Mouse (Mus musculus): ENCODE results near the gene Slco4a1. TPM values are rescaled to one million over a fixed set of nuclear protein-coding genes. Genes with fewer than 3 reads are reported as not detected.
A peak's percentile ranks its signal among the peaks of the same experiment; 100 is the strongest.

Gene Slco4a1
- polyA plus RNA-seq, 1 experiment from 2014 or later: 0.90 TPM

- H3K27me3 ChIP-seq: no peaks in the 10 kb centered on the region
- no peak overlapping the region for H3K27ac ChIP-seq
- ATAC-seq (ENCODE audit: low FRiP score, low read depth): peak; percentile 45; the same call in 1 of the 2 replicates
- no peaks in the 10 kb centered on the region for H3K9me3 ChIP-seq
- H3K9ac ChIP-seq: 0 out of 2 replicates have a peak overlapping the region, but pooled peaks have one; percentile 19
- peaks cover 44% of the 10 kb centered on the region for H3K4me1 ChIP-seq
- 54% methylated on average over 10 of the region's 10 CpGs for WGBS
- H3K36me3 ChIP-seq: no peaks in the 10 kb centered on the region
- no peak overlapping the region for H3K4me2 ChIP-seq (replicated peaks)
- H3K4me3 ChIP-seq: no peak overlapping the region
Measured at GRCm38 (mm10) chr2:180432751-180433150, 23.3 kb upstream of the Slco4a1 start.

- peak; percentile 31 for ATAC-seq (ENCODE audit: low FRiP score, low read depth)
Measured at GRCm38 (mm10) chr2:180433350-180433749, 22.7 kb upstream of the Slco4a1 start.

GRCm38 (mm10) chr2:180435341-180435926 lies 20.6 kb upstream of the Slco4a1 start:
- Histone ChIP-seq H3K36me3 (no peaks in the 10 kb centered on the region), H3K9ac (no peak overlapping the region), H3K27me3 (no peaks in the 10 kb centered on the region), H3K4me2 (replicated peaks) (no peak overlapping the region), H3K9me3 (no peaks in the 10 kb centered on the region), H3K27ac (no peak overlapping the region), H3K4me3 (no peak overlapping the region), H3K4me1 (peaks cover 45% of the 10 kb centered on the region)
- no peak for ATAC-seq (ENCODE audit: low FRiP score, low read depth)
- 55% methylated on average over 4 of the region's 4 CpGs for WGBS

More at GRCm38 (mm10) chr2:180433350-180433749, 22.7 kb upstream of the Slco4a1 start:
- Histone ChIP-seq H3K27me3 (no peaks in the 10 kb centered on the region), H3K4me3 (no peak overlapping the region), H3K4me1 (peaks cover 44% of the 10 kb centered on the region), H3K27ac (peak overlapping the region; percentile 39; the same call in 1 of the 2 replicates), H3K36me3 (no peaks in the 10 kb centered on the region), H3K9me3 (no peaks in the 10 kb centered on the region), H3K4me2 (replicated peaks) (no peak overlapping the region), H3K9ac (0 out of 2 replicates have a peak overlapping the region, but pooled peaks have one; percentile 8)
- 43% methylated on average over 7 of the region's 7 CpGs for WGBS

- Histone ChIP-seq H3K4me1 (peaks cover 61% of the 10 kb centered on the region), H3K36me3 (no peaks in the 10 kb centered on the region), H3K9ac (no peak overlapping the region), H3K4me2 (replicated peaks) (no peak overlapping the region), H3K9me3 (no peaks in the 10 kb centered on the region), H3K4me3 (no peak overlapping the region), H3K27ac (no peak overlapping the region), H3K27me3 (no peaks in the 10 kb centered on the region)
- no peak for ATAC-seq (ENCODE audit: low FRiP score, low read depth)
- 75% methylated on average over 5 of the region's 5 CpGs for WGBS
Measured at GRCm38 (mm10) chr2:180437149-180437864, 18.7 kb upstream of the Slco4a1 start.

- Histone ChIP-seq H3K36me3 (no peaks in the 10 kb centered on the region), H3K9ac (no peak overlapping the region)
- 75% methylated on average over 3 of the region's 3 CpGs for WGBS
Measured at GRCm38 (mm10) chr2:180439791-180440190, 16.3 kb upstream of the Slco4a1 start.

GRCm38 (mm10) chr2:180440596-180441332 lies 15.3 kb upstream of the Slco4a1 start:
- Histone ChIP-seq H3K9me3 (no peaks in the 10 kb centered on the region), H3K4me2 (replicated peaks) (no peak overlapping the region; the same call in 1 of the 2 replicates), H3K4me1 (peaks cover 52% of the 10 kb centered on the region), H3K9ac (no peak overlapping the region), H3K27ac (0 out of 2 replicates have a peak overlapping the region, but pooled peaks have one; percentile 22), H3K36me3 (no peaks in the 10 kb centered on the region), H3K27me3 (no peaks in the 10 kb centered on the region), H3K4me3 (no peak overlapping the region)
- ATAC-seq (ENCODE audit: low FRiP score, low read depth): no peak; the same call in 1 of the 2 replicates
- WGBS: 32% methylated on average over 9 of the region's 9 CpGs

More at GRCm38 (mm10) chr2:180439791-180440190, 16.3 kb upstream of the Slco4a1 start:
- no peak overlapping the region for H3K4me3 ChIP-seq
- H3K4me2 ChIP-seq (replicated peaks): no peak overlapping the region
- no peak overlapping the region for H3K27ac ChIP-seq
- H3K9me3 ChIP-seq: no peaks in the 10 kb centered on the region
- no peak for ATAC-seq (ENCODE audit: low FRiP score, low read depth)
- no peaks in the 10 kb centered on the region for H3K27me3 ChIP-seq
- H3K4me1 ChIP-seq: peaks cover 60% of the 10 kb centered on the region

- H3K9ac ChIP-seq: no peak overlapping the region
- no peak overlapping the region for H3K27ac ChIP-seq
- no peaks in the 10 kb centered on the region for H3K36me3 ChIP-seq
- 0 out of 2 replicates have a peak, but pooled peaks cover 4% of the 10 kb centered on the region for H3K27me3 ChIP-seq
- no peak overlapping the region for H3K4me2 ChIP-seq (replicated peaks)
- H3K4me1 ChIP-seq: peaks cover 41% of the 10 kb centered on the region
- H3K4me3 ChIP-seq: no peak overlapping the region
- WGBS: 62% methylated on average over 5 of the region's 5 CpGs
- no peak for ATAC-seq (ENCODE audit: low FRiP score, low read depth)
- no peaks in the 10 kb centered on the region for H3K9me3 ChIP-seq
Measured at GRCm38 (mm10) chr2:180442061-180442460, 14.0 kb upstream of the Slco4a1 start.

DNA sequence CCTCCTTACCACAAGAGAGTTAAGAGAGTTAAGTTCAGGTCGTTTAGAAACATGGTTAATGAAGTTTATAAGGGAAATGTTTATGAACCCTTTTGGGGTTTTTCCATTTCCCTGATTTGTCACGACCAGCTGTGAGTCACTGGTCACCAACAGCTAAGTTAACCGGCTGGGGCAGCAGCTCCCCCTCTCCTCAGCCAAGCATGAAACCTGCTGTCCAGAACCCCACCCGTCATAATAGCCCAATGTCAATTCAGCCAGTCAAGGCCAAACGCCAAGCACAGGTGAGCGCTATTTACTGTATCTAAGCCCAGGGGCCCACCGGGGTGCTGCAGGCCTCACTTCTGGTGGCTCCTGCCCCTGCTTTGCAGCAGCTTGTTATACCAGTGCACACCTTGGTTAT lies 12.2 kb upstream of the Slco4a1 start:
- WGBS: 40% methylated on average over 7 of the region's 7 CpGs
- 0 out of 2 replicates have a peak, but pooled peaks cover 4% of the 10 kb centered on the region for H3K27me3 ChIP-seq
- H3K4me2 ChIP-seq (replicated peaks): no peak overlapping the region
- no peak overlapping the region for H3K4me3 ChIP-seq
- no peaks in the 10 kb centered on the region for H3K36me3 ChIP-seq
- no peak overlapping the region; the same call in 1 of the 2 replicates for H3K27ac ChIP-seq
- ATAC-seq (ENCODE audit: low FRiP score, low read depth): no peak
- no peak overlapping the region for H3K9ac ChIP-seq
- H3K4me1 ChIP-seq: peaks cover 39% of the 10 kb centered on the region
- no peaks in the 10 kb centered on the region for H3K9me3 ChIP-seq

- no peaks in the 10 kb centered on the region for H3K36me3 ChIP-seq
- no peaks in the 10 kb centered on the region for H3K9me3 ChIP-seq
- no peak overlapping the region for H3K4me2 ChIP-seq (replicated peaks)
- H3K27me3 ChIP-seq: 0 out of 2 replicates have a peak, but pooled peaks cover 4% of the 10 kb centered on the region
- no peak overlapping the region for H3K4me3 ChIP-seq
- H3K9ac ChIP-seq: no peak overlapping the region
- ATAC-seq (ENCODE audit: low FRiP score, low read depth): no peak
- 46% methylated on average over 9 of the region's 9 CpGs for WGBS
- H3K27ac ChIP-seq: no peak overlapping the region
- peaks cover 39% of the 10 kb centered on the region for H3K4me1 ChIP-seq
Measured at GRCm38 (mm10) chr2:180444957-180445785, 10.9 kb upstream of the Slco4a1 start.

DNA sequence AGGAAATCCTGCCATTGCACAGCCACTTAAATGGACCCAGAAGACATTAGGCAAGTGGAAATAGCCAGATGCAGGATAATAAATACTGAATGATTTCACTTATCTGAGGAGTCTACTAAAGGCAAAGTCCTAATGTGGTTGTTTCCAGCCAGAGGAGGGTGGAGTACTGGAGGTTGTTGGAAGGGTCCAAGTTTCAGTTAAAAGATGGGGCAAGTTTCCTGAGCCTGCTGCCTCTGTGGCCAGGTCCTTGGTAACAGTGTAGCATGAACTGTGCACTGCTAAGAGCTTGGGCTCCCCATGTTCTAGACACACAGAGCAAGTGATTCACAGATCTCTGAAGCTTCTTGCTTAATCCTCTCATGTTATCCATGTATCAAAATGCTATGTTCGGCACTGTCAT lies 10.1 kb upstream of the Slco4a1 start:
- no peaks in the 10 kb centered on the region for H3K9me3 ChIP-seq
- H3K36me3 ChIP-seq: no peaks in the 10 kb centered on the region
- no peak overlapping the region for H3K4me2 ChIP-seq (replicated peaks)
- H3K9ac ChIP-seq: no peak overlapping the region
- no peak for ATAC-seq (ENCODE audit: low FRiP score, low read depth)
- H3K4me1 ChIP-seq: peaks cover 33% of the 10 kb centered on the region
- whole genome bisulfite sequencing: 80% methylated on average over 1 of the region's 1 CpGs
- no peak overlapping the region for H3K27ac ChIP-seq
- 0 out of 2 replicates have a peak, but pooled peaks cover 4% of the 10 kb centered on the region for H3K27me3 ChIP-seq
- no peak overlapping the region for H3K4me3 ChIP-seq

DNA sequence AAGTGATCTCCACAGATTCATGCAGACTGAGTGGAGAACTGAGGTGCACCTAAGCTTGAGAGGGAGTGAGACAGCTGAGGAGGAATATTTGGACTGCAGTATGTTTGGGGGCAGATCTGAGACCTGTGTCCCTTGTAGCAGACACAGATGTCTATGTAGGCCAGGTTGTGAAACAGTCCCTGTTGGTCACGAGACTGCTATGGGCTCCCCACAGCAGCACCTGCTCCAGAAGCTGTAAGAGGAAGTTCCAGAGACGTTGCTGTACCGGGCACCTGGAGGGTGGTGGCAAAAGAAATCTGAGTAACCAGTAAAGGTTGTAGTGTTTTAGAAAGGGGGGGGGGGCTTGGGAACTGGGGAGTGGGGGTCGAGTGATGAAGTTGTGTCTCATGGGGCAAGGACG lies 7.0 kb upstream of the Slco4a1 start:
- WGBS: 65% methylated on average over 5 of the region's 5 CpGs
- H3K4me1 ChIP-seq: peaks cover 4% of the 10 kb centered on the region
- no peak overlapping the region for H3K4me2 ChIP-seq (replicated peaks)
- no peak for ATAC-seq (ENCODE audit: low FRiP score, low read depth)
- no peaks in the 10 kb centered on the region for H3K36me3 ChIP-seq
- no peak overlapping the region for H3K4me3 ChIP-seq
- H3K9me3 ChIP-seq: no peaks in the 10 kb centered on the region
- no peak overlapping the region for H3K9ac ChIP-seq
- no peak overlapping the region for H3K27ac ChIP-seq
- H3K27me3 ChIP-seq: peaks cover 7% of the 10 kb centered on the region; the same call in 1 of the 2 replicates
